Mouse (Mus musculus) heart, adult 2 months (tissue): ENCODE results near the gene Blmh. TPM values are rescaled to one million over a fixed set of nuclear protein-coding genes. Genes with fewer than 3 reads are reported as not detected.

ENCODE experiments used
- DNase-seq, 2 experiments: peaks; one replicate each; pipeline ENCODE4 v3.0.0; 2021
- H3K27ac ChIP-seq: fragments of 200-600 bp; 2 replicates; pipeline ENCODE4 v1.8.1; 2022
- H3K27me3 ChIP-seq: fragments of 200-500 bp; 2 replicates; pipeline ENCODE4 v1.6.1; 2012; ENCODE audit warnings: mild to moderate bottlenecking, low read length, inconsistent platforms, mixed read lengths; ENCODE audit not compliant: control insufficient read depth, insufficient read depth
- H3K36me3 ChIP-seq: fragments of 200-500 bp; 2 replicates; pipeline ENCODE4 v1.6.1; 2012; ENCODE audit warnings: low read length, inconsistent platforms; ENCODE audit not compliant: control insufficient read depth, insufficient read depth
- H3K4me1 ChIP-seq: fragments of 200-500 bp; 2 replicates; pipeline ENCODE4 v1.6.1; 2011; ENCODE audit warnings: low read length; ENCODE audit not compliant: control insufficient read depth, insufficient read depth
- H3K4me3 ChIP-seq: fragments of 200-600 bp; 2 replicates; pipeline ENCODE4 v1.8.1; 2022
- H3K79me2 ChIP-seq: fragments of 200-500 bp; replicated peaks from 2 replicates; pipeline ENCODE4 v1.6.1; 2012; ENCODE audit warnings: mild to moderate bottlenecking, inconsistent platforms, low read length, moderate library complexity, mixed read lengths; ENCODE audit not compliant: control insufficient read depth, insufficient read depth
- H3K9ac ChIP-seq: fragments of 200-500 bp; 2 replicates; pipeline ENCODE4 v1.6.1; 2012; ENCODE audit warnings: low read depth, mild to moderate bottlenecking, control low read depth, inconsistent platforms, low read length, mixed read lengths
- CTCF ChIP-seq: fragments of 200-600 bp; IDR thresholded peaks from 2 replicates; pipeline ENCODE4 v1.8.1; 2022; ENCODE audit warnings: antibody characterized with exemption, mild to moderate bottlenecking, moderate library complexity
- EP300 ChIP-seq: fragments of 200-500 bp; IDR thresholded peaks from 2 replicates; pipeline ENCODE4 v1.6.1; 2011; ENCODE audit warnings: low read depth, low read length, control low read depth; ENCODE audit not compliant: insufficient read depth
- POLR2A ChIP-seq: fragments of 200-500 bp; IDR thresholded peaks from 2 replicates; pipeline ENCODE4 v1.6.1; 2011; ENCODE audit warnings: mild to moderate bottlenecking, low read depth, low read length, control low read depth; ENCODE audit not compliant: insufficient read depth
- WGBS: fragments of 180-500 bp; shearing (Covaris S2); methylation state at CpG from one replicate; pipeline ENCODE4 v1.1.7; 2018; 5-methylcytosine and 5-hydroxymethylcytosine counted together
- intact Hi-C: fragments of 180-260 bp; cut with DNase I; formaldehyde crosslinking; loops from one replicate; pipeline ENCODE4 v1.15.1; 2025
- polyA plus RNA-seq: library from polyadenylated mRNA; depleted of rRNA; stranded (reverse); fragments of >200 nt; gene quantifications from 2 replicates; pipeline ENCODE4 v1.2.3, GENCODE M21; 2012
- total RNA-seq, 2 experiments: library from RNA; stranded (reverse); gene quantifications; 2 replicates each; pipeline ENCODE4 v1.2.3; 2021

Blmh gene
- total and polyA plus RNA-seq, 3 experiments, result 12.9 to 32.7 (median 27.6) TPM

- 48% methylated on average over 4 of the region's 4 CpGs for WGBS
- H3K27me3 ChIP-seq, result no peaks in the 10 kb centered on the region
- H3K4me1 ChIP-seq, result no peaks in the 10 kb centered on the region
- DNase-seq, result no peak
- intact Hi-C loops, result no loop called here
- H3K36me3 ChIP-seq, result no peaks in the 10 kb centered on the region
- H3K4me3 ChIP-seq, result no peak overlapping the region
- no peaks in the 10 kb centered on the region for H3K79me2 ChIP-seq
- no peak for TF ChIP-seq CTCF
- no peak for TF ChIP-seq EP300
- no peak for TF ChIP-seq POLR2A
- H3K27ac ChIP-seq, result no peak overlapping the region
- H3K9ac ChIP-seq, result no peak overlapping the region
These were observed 81.3 kb downstream of the Blmh start for GRCm38 (mm10) chr11:77005881-77006280.

GRCm38 (mm10) chr11:77006616-77007015 is 82.0 kb downstream of the Blmh start:
- no peaks in the 10 kb centered on the region for H3K79me2 ChIP-seq
- no peaks in the 10 kb centered on the region for H3K27me3 ChIP-seq
- H3K9ac ChIP-seq, result no peak overlapping the region
- no peak overlapping the region for H3K27ac ChIP-seq
- 23% methylated on average over 6 of the region's 6 CpGs for WGBS
- TF ChIP-seq EP300, result no peak
- no peak overlapping the region for H3K4me3 ChIP-seq
- DNase-seq, result no peak
- intact Hi-C loops, result no loop called here
- H3K36me3 ChIP-seq, result no peaks in the 10 kb centered on the region
- no peaks in the 10 kb centered on the region for H3K4me1 ChIP-seq

GRCm38 (mm10) chr11:77009069-77010025 is 84.7 kb downstream of the Blmh start:
- Histone ChIP-seq H3K4me1 (no peaks in the 10 kb centered on the region), H3K27me3 (no peaks in the 10 kb centered on the region), H3K79me2 (no peaks in the 10 kb centered on the region), H3K4me3 (no peak overlapping the region), H3K36me3 (no peaks in the 10 kb centered on the region), H3K9ac (no peak overlapping the region), H3K27ac (no peak overlapping the region)
- no peak for DNase-seq
- WGBS, result 60% methylated on average over 16 of the region's 16 CpGs
- TF ChIP-seq EP300 (no peak), CTCF (no peak), POLR2A (no peak)
- intact Hi-C loops, result no loop called here

DNA sequence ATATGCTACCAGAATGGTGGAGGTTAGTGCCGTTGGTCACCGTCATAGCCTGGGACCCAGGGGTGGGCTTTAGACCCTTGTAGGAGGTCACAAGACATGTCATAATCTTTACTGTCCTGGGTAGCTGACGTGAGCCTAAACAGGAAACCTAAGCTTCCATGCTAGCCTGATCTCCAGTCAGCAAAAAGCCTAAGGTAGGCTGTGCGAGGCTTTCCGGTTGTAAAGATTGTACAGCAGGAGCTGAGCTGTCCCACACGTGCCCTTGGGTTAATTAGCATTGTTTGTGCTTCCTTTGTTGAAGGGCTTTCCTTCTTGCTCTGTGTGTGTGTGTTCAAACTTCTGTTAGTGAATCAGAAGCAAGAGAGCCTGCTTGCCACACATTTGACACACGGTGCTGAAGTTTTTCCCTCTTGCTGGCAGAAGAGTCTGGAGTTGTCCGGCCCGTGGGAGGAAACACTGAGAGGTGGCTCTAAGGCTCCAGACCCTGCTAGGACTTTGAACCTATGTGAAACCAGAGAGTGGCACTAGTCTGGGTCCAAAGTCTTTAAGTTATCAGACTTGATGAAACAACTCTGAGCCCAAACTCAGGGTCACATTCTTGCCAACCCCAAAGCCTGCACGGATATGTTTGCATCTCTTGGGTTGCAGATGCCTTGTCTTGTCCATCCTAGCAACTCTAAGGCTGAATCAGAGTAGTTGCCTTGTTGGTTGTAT is 86.3 kb downstream of the Blmh start:
- intact Hi-C loops, result no loop called here
- H3K4me3 ChIP-seq, result no peak overlapping the region
- DNase-seq, result no peak
- H3K27me3 ChIP-seq, result no peaks in the 10 kb centered on the region; the same call in 1 of the 2 replicates
- H3K36me3 ChIP-seq, result no peaks in the 10 kb centered on the region
- H3K4me1 ChIP-seq, result no peaks in the 10 kb centered on the region
- no peak overlapping the region for H3K9ac ChIP-seq
- H3K79me2 ChIP-seq, result no peaks in the 10 kb centered on the region
- no peak for TF ChIP-seq POLR2A
- no peak for TF ChIP-seq EP300
- no peak overlapping the region for H3K27ac ChIP-seq
- 70% methylated on average over 10 of the region's 10 CpGs for WGBS

GRCm38 (mm10) chr11:77018046-77018445 is 93.4 kb downstream of the Blmh start:
- Histone ChIP-seq H3K27me3 (no peaks in the 10 kb centered on the region; the same call in 1 of the 2 replicates), H3K4me1 (no peaks in the 10 kb centered on the region), H3K9ac (no peak overlapping the region), H3K4me3 (no peak overlapping the region), H3K27ac (no peak overlapping the region), H3K36me3 (no peaks in the 10 kb centered on the region), H3K79me2 (no peaks in the 10 kb centered on the region)
- intact Hi-C loops, result no loop called here
- TF ChIP-seq CTCF (no peak), EP300 (no peak), POLR2A (no peak)
- no peak for DNase-seq
- WGBS, result 80% methylated on average over 11 of the region's 11 CpGs

- intact Hi-C loops, result no loop called here
- WGBS, result 19% methylated on average over 8 of the region's 8 CpGs
- H3K9ac ChIP-seq, result no peak overlapping the region
These were observed 94.9 kb downstream of the Blmh start for GRCm38 (mm10) chr11:77019539-77019938.

More at GRCm38 (mm10) chr11:77019539-77019938, 94.9 kb downstream of the Blmh start:
- TF ChIP-seq CTCF, result no peak
- no peak for TF ChIP-seq POLR2A
- TF ChIP-seq EP300, result no peak
- Histone ChIP-seq H3K4me3 (no peak overlapping the region), H3K27ac (no peak overlapping the region), H3K79me2 (no peaks in the 10 kb centered on the region), H3K36me3 (no peaks in the 10 kb centered on the region), H3K27me3 (no peaks in the 10 kb centered on the region; the same call in 1 of the 2 replicates), H3K4me1 (no peaks in the 10 kb centered on the region)
- no peak for DNase-seq
